Mouse (Mus musculus): ENCODE measurements around the gene Sft2d2.

Gene Sft2d2

GRCm38 (mm10) chr1:165190571-165191273 lies 3.5 kb downstream of the Sft2d2 start:
- no peak for DNase-seq

GRCm38 (mm10) chr1:165190068-165190467 lies 4.2 kb downstream of the Sft2d2 start:
- no peak for DNase-seq

DNA sequence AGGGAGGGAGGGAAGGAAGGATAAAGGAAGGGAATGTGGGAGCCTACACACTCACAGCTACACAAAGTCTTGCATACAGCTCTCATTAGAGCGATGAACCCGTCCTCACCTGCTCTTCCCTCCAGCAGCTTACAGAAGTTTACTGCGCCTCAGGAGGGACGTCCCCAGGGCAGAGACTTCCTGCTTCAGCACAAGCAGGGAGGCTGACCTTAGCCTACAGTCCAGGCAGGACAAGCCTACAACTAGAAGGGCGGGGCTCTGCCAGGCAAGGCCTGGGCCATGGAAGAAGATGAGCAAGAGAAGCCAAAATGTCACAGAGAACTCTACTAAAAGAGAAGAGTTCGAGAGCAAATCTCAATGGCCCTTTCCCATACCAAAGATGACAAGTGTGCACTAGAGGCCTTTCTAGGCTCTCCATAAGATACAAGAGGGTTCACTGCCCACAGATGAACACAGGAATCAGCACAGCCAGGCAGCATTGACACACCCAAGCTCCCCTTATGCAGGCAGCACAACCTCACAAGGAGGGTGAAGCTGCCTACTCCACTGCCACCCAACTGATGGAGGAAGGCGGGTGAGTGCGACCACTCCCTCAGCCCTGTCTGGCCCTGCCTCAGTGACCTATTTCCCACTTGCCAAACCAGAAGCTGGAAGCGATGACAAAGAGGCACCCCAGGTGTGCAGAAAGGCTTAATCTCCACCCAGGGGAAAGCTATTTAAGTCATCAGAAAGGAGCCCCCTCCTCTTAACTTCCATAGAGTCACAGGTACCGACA lies 5.2 kb downstream of the Sft2d2 start:
- no peak for DNase-seq

DNA sequence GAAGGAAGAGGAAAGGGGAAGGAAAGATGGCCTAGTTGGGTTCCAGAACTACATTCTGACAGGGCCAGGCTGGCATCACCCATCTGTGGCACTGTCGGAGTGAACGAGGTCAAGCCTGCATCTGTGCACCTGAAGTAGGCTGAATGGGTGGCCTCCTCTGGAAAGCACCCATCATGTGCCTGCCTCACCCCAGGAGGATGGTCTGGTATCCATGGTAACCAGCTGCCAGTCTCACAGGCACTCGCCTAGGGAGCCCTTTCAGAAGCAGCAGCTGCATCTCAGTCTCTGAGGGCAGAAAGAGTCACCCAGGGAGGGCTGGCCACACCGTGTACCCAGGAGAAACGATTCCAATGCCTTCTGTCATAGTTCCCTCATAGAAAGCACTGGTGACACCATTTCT lies 6.9 kb downstream of the Sft2d2 start:
- DNase-seq, result no peak

DNA sequence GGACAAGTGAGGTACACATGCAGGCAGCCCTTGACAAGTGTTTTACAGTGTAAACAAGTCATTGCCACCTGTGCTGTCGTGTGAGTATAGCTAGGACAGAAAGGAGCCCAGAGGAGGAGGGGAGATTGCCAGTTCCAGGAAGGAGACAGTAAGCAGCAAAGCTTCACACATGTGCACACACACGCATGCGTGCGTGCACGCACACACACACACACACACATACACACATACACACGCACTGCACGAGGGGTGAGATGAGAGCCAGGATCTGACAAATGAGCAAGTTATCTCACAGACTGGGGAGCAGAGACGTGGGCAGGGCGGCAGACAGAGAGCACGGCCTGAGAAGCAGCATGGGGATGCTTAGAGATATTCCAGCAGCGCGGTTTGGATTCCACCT lies 7.7 kb downstream of the Sft2d2 start:
- DNase-seq, result no peak

DNA sequence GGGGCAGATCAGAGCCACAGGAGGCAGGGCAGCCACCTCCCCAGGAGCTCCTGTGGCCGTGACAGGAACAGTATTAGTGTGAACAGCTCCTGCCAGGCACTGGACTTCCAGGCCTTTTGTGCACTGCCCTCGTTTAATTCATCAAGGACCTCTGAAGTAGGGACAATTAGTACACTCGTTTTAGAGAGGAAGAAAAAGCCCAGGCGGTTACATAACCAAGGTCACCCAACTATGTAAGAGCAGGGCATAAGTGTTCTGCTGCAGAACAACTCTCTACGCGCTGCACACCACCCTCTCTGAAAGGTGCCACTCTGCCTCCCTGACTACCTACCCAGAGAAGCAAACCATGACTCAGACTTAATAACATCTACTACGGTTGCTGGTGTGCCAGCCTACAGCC lies 9.1 kb downstream of the Sft2d2 start:
- DNase-seq, result no peak

DNA sequence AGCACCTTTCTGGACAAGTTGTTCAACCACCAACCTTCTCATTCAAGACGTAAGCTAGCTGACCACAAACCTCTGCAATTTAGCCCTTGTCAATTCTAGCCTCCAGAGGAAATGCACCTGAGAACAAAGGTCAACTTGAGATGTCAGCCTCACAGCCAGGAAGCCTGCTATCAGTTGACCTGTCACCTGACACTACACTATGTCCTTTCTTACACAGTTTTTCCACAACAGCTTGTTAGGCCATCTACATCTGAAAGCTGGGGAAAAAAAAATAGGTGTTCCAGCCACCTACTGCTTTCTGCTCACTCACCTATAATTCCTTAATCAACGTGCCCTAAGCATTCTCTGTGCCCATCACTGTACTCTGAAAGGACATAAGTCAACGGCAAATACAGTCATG lies 10.1 kb downstream of the Sft2d2 start:
- DNase-seq, result no peak

DNA sequence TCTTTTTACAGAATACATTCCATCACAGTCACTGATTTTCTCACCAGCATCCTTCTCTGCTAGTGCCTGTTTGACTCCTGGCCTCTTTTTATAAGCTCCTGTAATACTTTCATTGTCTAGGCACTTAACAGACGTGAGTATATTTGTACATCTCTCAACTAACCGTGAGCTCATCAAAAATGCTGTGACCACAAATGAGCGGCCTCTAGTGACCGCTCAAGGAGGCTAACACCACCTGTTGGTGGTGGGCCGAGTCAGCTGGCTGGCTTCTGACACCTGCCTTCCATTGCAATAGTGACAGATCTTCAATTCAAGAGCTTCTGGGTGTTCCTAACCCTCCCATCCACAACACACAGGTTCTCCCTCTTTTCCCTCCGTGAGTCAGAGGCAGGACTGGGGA lies 10.8 kb downstream of the Sft2d2 start:
- DNase-seq, result no peak

DNA sequence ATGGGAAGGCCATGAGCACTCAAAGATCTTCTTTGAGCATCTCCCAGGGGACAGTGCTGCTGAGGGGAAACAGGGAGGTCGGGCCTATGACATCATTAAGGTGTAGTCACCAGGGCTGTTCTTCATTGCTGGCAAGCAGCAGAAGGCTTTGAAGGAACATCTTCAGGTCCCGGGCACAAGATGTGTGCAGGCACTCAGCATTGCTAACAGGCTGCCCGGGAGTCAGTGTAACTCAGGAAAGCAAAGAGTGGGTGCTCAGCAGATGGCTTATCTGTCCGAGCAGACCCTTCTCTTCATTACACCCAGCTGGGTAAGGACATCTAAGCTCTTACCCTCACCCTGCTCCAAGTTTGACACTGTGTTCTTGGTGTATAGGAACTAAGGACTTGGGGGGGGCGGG lies 14.9 kb downstream of the Sft2d2 start:
- DNase-seq, result no peak

DNA sequence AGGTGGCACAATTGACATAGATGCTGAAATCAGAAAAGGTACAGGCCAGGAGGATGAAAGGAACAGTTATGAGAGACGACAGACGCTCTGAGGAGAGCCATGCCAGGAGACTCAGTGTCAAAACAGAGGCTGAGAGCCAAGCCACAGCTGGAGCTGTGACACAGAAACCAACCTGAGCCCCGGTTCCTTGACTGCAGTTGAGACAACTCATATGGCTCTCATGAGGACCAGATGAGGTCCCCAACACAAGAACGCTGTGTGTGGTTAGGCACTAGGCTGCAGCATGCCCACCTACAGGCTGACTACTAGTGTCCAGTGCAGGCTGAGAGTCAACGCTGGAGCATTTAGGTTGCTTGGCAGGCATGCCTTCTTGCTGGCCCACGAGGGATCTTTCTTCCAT lies 16.2 kb downstream of the Sft2d2 start:
- no peak for DNase-seq

- DNase-seq, result no peak
Observed at GRCm38 (mm10) chr1:165174059-165174616, 20.1 kb downstream of the Sft2d2 start.

DNA sequence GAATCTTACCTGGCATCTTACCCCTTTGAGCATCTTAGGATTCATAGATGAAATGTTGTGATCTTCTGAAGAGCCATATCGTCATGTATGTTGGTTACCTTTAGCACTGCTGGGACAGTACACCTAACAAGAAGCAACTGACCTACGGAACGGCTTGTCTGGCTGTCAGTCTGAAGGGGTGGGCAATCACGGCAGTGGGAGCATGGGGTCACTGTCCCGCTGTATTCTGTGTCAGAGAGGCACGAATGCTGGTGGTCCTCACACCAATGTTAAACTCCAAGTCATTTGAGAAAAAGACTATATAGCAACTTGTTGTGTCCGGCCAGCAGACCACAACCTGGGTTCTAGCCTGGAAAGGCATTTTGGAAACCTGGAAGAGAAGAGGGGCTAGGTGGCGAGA lies 23.0 kb downstream of the Sft2d2 start:
- no peak for DNase-seq

DNA sequence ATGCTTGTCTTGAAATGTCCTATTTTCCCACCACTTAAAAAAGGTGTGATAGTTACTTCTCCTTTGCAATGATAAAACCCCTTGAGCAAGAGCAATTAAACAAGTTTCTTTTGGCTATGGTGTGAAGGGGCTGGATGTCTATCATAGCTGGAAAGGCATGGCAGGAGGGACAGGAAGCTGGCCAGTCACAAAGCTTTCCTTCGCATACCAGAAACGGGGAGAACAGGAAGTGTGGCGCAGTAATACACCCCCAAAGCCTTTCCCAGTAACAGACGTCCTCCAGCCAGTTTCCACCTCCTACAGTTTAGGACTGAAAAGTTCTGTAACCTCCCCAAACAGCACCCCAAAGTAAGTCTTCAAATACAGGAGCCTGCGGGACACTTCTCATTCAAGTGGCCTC lies 24.1 kb downstream of the Sft2d2 start:
- no peak for DNase-seq

DNA sequence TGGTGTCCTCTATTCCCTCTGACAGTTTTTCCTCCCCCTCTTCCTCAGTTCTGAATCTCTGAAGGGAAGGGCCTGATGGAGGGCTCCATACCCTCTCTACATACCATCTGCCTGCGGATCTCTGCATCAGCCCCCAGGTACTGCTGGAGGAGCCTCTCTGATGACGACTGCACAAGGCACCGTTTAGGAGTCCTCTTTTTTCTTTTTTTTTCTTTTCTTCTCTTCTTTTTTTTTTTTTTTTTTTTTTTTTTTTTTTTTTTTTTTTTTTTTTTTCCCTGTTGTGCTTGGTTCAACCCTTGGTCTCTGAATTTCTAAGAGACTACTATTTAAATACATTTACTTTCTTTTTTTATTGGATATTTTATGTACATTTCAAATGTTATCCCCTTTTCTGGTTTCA lies 24.8 kb downstream of the Sft2d2 start:
- DNase-seq, result no peak

DNA sequence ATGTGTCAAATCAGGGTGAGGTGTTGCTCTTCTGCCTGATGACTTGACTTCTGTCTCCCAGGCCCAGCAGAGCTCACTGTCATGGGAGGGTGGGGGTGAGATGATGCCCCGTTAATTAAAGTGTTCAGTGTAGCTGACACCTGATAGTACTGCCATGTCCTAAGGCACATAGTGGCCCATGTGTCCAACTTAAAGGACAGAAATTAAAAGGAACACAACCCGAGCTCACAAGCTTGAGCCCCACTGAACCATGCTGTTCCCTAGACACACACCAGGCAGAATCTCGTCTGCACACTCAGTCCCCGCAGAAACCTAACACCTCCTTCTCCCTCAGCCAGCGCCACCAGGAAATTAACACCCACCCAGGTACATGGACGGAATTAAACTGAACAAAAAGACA lies 29.3 kb downstream of the Sft2d2 start:
- DNase-seq, result no peak

GRCm38 (mm10) chr1:165160723-165161405 lies 33.4 kb downstream of the Sft2d2 start, which contains the start of gene Tbx19:
Tbx19 (minus strand) TSS chr1:165160773.
- no peak for DNase-seq

DNA sequence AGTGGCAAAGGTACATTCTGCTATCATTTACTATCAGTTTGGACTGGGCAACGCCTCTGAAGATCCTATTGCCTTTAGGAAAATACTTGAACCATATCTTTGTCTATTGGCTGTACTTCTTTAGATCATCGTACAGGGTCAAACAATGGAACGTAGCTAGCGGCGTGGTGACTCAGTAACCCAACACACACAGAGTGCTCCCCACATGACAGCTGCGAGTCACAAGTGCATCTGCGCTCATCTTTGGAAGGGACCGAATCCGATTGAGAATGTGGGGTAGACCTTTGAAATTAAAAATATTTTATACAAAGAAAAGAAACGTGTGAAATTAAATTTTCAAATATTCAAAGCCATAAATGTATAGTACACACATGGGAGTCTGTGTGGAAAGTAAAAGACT lies 35.4 kb downstream of the Sft2d2 start:
- no peak for DNase-seq

GRCm38 (mm10) chr1:165154162-165154561 lies 40.1 kb downstream of the Sft2d2 start:
- DNase-seq, result no peak

DNA sequence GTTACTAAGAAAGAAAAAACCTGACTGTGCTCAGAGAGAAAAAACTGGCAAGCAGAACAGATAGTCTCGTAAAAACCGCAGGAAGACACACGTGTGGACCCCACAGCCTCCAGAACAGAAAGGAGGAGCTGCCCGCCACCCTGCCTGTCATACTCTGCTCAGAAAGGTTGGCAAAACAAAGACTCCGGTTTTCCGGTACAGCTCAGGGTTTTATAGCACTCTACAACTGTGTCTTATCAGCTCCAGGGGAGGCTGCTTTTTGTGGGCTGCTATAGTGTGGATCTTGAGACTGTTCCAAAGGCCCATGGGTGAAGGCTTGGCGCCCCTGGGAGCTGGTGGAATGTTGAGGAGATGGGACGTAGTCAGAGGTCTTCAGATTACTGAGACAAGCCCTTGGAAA lies 43.0 kb downstream of the Sft2d2 start:
- DNase-seq, result no peak

DNA sequence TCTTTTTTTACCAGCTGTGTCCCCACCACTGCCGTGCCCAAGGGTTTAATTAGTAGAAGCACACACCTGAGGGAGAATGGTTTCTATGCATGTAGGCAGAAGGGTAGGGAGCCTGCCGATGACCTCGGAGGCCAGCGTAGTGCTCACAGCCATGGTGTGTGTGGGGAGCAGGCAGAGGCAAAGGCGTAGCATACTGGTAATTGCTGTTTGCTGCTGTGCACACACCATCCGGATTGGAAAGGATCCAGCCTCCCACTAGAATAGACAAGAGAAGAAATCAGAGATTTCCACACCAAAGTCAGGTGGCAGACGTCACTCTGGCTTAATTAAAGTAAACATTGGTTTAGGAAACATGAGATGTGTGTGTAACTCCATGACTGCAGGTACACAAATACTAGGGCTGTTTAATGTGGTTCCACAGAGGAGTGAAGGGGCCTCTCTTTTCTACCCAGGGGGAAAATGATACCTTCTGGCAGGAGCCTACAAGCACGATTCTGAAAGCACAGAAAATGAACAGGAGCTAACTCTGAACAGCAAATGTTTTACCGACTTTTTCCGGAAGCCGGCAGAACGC lies 51.8 kb downstream of the Sft2d2 start:
- DNase-seq, result no peak

DNA sequence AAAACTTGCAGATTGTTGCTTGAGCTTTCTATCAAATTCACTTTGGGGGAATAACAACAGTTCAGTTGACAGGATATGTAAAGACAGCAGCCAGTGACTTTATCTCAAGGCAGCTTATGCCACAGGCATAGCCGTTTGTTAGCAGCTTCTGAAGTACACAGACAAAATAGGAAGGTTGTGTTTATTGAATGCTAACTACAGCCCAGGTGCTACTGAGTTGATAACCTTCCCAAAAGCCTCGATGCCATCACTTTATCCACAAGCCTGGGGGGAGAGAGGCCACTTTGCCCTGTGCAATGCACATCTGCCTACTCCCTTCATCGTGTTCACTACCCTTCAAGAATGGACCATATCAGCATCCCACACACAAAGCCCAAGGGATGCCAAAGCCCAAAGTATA lies 54.0 kb downstream of the Sft2d2 start:
- no peak for DNase-seq

- DNase-seq, result no peak
Observed at GRCm38 (mm10) chr1:165133858-165134257, 60.4 kb downstream of the Sft2d2 start.

DNA sequence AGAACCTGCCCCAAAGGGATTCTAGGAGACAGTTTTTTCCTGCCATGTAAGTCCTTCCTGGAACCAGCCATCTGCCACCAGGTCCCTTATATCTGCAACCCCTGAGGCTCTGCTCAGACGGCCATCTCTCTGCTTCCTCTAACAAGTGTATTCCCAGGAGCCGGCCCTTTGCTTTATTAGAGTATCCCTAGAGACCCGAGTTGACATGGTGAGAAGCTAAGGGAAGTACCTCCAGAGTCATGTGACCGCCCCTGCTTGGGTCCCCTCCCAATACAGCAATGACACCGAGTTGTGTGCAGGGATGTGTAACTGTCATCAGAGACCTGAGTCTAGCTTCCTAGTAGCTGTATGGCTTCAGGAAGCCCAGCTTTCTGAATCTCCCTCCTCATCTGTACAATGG lies 61.0 kb downstream of the Sft2d2 start:
- no peak for DNase-seq

Data from cerebellum, adult 18-20 months (tissue).